Mouse (Mus musculus): ENCODE results near the gene Crocc2.

GRCm38 (mm10) chr1:93217530-93217929, 49.0 kb downstream of the Crocc2 start:
- no peak for TF ChIP-seq MAFK (IDR thresholded peaks at IDR 0.05; ENCODE audit: insufficient read depth, low read depth, low read length)
- TF ChIP-seq ZC3H11A (IDR thresholded peaks at IDR 0.05; ENCODE audit: borderline replicate concordance, low read depth, low read length): no peak
- TF ChIP-seq CHD2 (IDR thresholded peaks at IDR 0.05; ENCODE audit: low read depth, low read length): no peak
- TF ChIP-seq HCFC1 (IDR thresholded peaks at IDR 0.05; ENCODE audit: borderline replicate concordance, insufficient read depth, low read length): no peak
